Mouse (Mus musculus): Measurements from ENCODE around the gene Map1s. TPM values are rescaled to one million over a fixed set of nuclear protein-coding genes. Genes with fewer than 3 reads are reported as not detected.

Gene Map1s
- total RNA-seq (2012; rRNA removed): 53.4 and 60.8 TPM in 2 replicates

- Histone ChIP-seq H3K27ac (ENCODE audit: insufficient read depth, low read depth, low read length, poor library complexity, severe bottlenecking) (peak within 1 kb of the TSS; percentile 88), H3K4me1 (ENCODE audit: control insufficient read depth in 2 of 2, insufficient read depth in 2 of 2, low read length in 2 of 2, poor library complexity in 1 of 2) (peaks cover 0 to 6% of the 10 kb centered on the region in 2 experiments; a peak in 1 of 4 replicates), H3K9me3 (ENCODE audit: control insufficient read depth, insufficient read depth, low read depth, low read length) (no peaks in the 10 kb centered on the region), H3K9ac (ENCODE audit: insufficient read depth, low read depth, low read length, poor library complexity, severe bottlenecking) (peak within 1 kb of the TSS; percentile 96), H3K4me3 (ENCODE audit: insufficient read depth in 1 of 2, low read depth in 1 of 2, low read length in 2 of 2, poor library complexity in 1 of 2, severe bottlenecking in 1 of 2) (peak within 1 kb of the TSS; percentile 96 to 99), H3K36me3 (ENCODE audit: control insufficient read depth, insufficient read depth, low read length, poor library complexity, severe bottlenecking) (no peaks in the 10 kb centered on the region; the same call in 1 of the 2 replicates)
- no peak for TF ChIP-seq CHD2 (IDR thresholded peaks at IDR 0.05; ENCODE audit: low read depth, low read length)
- no peak for TF ChIP-seq ZC3H11A (IDR thresholded peaks at IDR 0.05; ENCODE audit: borderline replicate concordance, low read depth, low read length)
- TF ChIP-seq HCFC1 (IDR thresholded peaks at IDR 0.05; ENCODE audit: borderline replicate concordance, insufficient read depth, low read length): 0 out of 2 replicates have a peak, but pooled peaks have one; percentile 21
- DNase-seq (ENCODE audit: low read depth, low spot score): peak; percentile 82
- in situ Hi-C loops (cut with MboI; ENCODE audit: low sequenced_read_pairs in 2 of 2, unreplicated experiment in 2 of 2): no loop called here
Measured at GRCm38 (mm10) chr8:70905831-70906736, at the start of gene Map1s. Map1s (plus strand) TSS chr8:70905932.

DNA sequence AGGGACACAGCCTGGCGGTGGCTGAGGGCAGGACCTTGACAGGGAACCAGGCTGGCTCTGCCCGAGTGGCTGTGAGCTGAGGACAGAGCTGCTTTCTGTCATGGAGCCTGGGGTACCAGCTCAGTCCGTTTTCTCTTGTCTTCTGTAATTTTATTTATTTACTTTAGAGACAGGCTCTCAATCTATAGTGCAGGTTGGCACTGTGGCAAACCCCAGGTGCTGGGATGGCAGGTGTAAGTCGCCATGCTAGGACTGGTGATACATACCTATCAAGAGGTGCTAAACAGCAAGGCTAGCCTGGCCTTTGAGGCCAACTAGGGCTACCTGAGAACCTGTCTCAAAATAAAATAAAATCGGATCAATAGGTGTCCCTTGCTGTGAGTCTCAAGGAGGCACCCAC is 49.7 kb upstream of the Map1s start:
- DNase-seq (ENCODE audit: low read depth, low spot score): no peak
- H3K9ac ChIP-seq (ENCODE audit: insufficient read depth, low read depth, low read length, poor library complexity, severe bottlenecking): no peak overlapping the region
- H3K4me3 ChIP-seq (ENCODE audit: insufficient read depth in 1 of 2, low read depth in 1 of 2, low read length in 2 of 2, poor library complexity in 1 of 2, severe bottlenecking in 1 of 2): no peak overlapping the region
- H3K27ac ChIP-seq (ENCODE audit: insufficient read depth, low read depth, low read length, poor library complexity, severe bottlenecking): no peak overlapping the region
- no peaks in the 10 kb centered on the region for H3K9me3 ChIP-seq (ENCODE audit: control insufficient read depth, insufficient read depth, low read depth, low read length)
- H3K36me3 ChIP-seq (ENCODE audit: control insufficient read depth, insufficient read depth, low read length, poor library complexity, severe bottlenecking): no peaks in the 10 kb centered on the region
- in situ Hi-C loops (cut with MboI; ENCODE audit: low sequenced_read_pairs in 2 of 2, unreplicated experiment in 2 of 2): no loop called here
- TF ChIP-seq CHD2 (IDR thresholded peaks at IDR 0.05; ENCODE audit: low read depth, low read length): no peak
- TF ChIP-seq MAFK (IDR thresholded peaks at IDR 0.05; ENCODE audit: insufficient read depth, low read depth, low read length): no peak
- TF ChIP-seq ZNF384 (IDR thresholded peaks at IDR 0.05; ENCODE audit: low read depth, low read length): no peak
- no peak for TF ChIP-seq ZC3H11A (IDR thresholded peaks at IDR 0.05; ENCODE audit: borderline replicate concordance, low read depth, low read length)
- TF ChIP-seq HCFC1 (IDR thresholded peaks at IDR 0.05; ENCODE audit: borderline replicate concordance, insufficient read depth, low read length): no peak
- peaks cover 0 to 16% of the 10 kb centered on the region in 2 experiments; a peak in 2 of 4 replicates for H3K4me1 ChIP-seq (ENCODE audit: control insufficient read depth in 2 of 2, insufficient read depth in 2 of 2, low read length in 2 of 2, poor library complexity in 1 of 2)

- DNase-seq (ENCODE audit: low read depth, low spot score): no peak
- TF ChIP-seq CHD2 (IDR thresholded peaks at IDR 0.05; ENCODE audit: low read depth, low read length) (no peak), HCFC1 (IDR thresholded peaks at IDR 0.05; ENCODE audit: borderline replicate concordance, insufficient read depth, low read length) (no peak), ZC3H11A (IDR thresholded peaks at IDR 0.05; ENCODE audit: borderline replicate concordance, low read depth, low read length) (no peak), ZNF384 (IDR thresholded peaks at IDR 0.05; ENCODE audit: low read depth, low read length) (no peak), MAFK (IDR thresholded peaks at IDR 0.05; ENCODE audit: insufficient read depth, low read depth, low read length) (no peak)
- H3K9me3 ChIP-seq (ENCODE audit: control insufficient read depth, insufficient read depth, low read depth, low read length): no peaks in the 10 kb centered on the region
- H3K9ac ChIP-seq (ENCODE audit: insufficient read depth, low read depth, low read length, poor library complexity, severe bottlenecking): peak overlapping the region; percentile 46
- H3K4me1 ChIP-seq (ENCODE audit: control insufficient read depth in 2 of 2, insufficient read depth in 2 of 2, low read length in 2 of 2, poor library complexity in 1 of 2): peaks cover under 1 to 19% of the 10 kb centered on the region in 2 experiments; a peak in 3 of 4 replicates
- in situ Hi-C loops (cut with MboI; ENCODE audit: low sequenced_read_pairs in 2 of 2, unreplicated experiment in 2 of 2): no loop called here
- no peak overlapping the region for H3K27ac ChIP-seq (ENCODE audit: insufficient read depth, low read depth, low read length, poor library complexity, severe bottlenecking)
- H3K4me3 ChIP-seq (ENCODE audit: insufficient read depth in 1 of 2, low read depth in 1 of 2, low read length in 2 of 2, poor library complexity in 1 of 2, severe bottlenecking in 1 of 2): peak overlapping the region; percentile 63
- no peaks in the 10 kb centered on the region for H3K36me3 ChIP-seq (ENCODE audit: control insufficient read depth, insufficient read depth, low read length, poor library complexity, severe bottlenecking)
Measured at GRCm38 (mm10) chr8:70856541-70857197, 49.1 kb upstream of the Map1s start.

GRCm38 (mm10) chr8:70857516-70857915 is 48.2 kb upstream of the Map1s start:
- H3K36me3 ChIP-seq (ENCODE audit: control insufficient read depth, insufficient read depth, low read length, poor library complexity, severe bottlenecking): no peaks in the 10 kb centered on the region
- H3K9me3 ChIP-seq (ENCODE audit: control insufficient read depth, insufficient read depth, low read depth, low read length): no peaks in the 10 kb centered on the region
- DNase-seq (ENCODE audit: low read depth, low spot score): no peak
- in situ Hi-C loops (cut with MboI; ENCODE audit: low sequenced_read_pairs in 2 of 2, unreplicated experiment in 2 of 2): no loop called here
- H3K4me1 ChIP-seq (ENCODE audit: control insufficient read depth in 2 of 2, insufficient read depth in 2 of 2, low read length in 2 of 2, poor library complexity in 1 of 2): peaks cover 2 to 25% of the 10 kb centered on the region in 2 experiments; a peak in 3 of 4 replicates
- H3K27ac ChIP-seq (ENCODE audit: insufficient read depth, low read depth, low read length, poor library complexity, severe bottlenecking): no peak overlapping the region
- H3K4me3 ChIP-seq (ENCODE audit: insufficient read depth in 1 of 2, low read depth in 1 of 2, low read length in 2 of 2, poor library complexity in 1 of 2, severe bottlenecking in 1 of 2): no peak overlapping the region
- no peak overlapping the region for H3K9ac ChIP-seq (ENCODE audit: insufficient read depth, low read depth, low read length, poor library complexity, severe bottlenecking)
- TF ChIP-seq HCFC1 (IDR thresholded peaks at IDR 0.05; ENCODE audit: borderline replicate concordance, insufficient read depth, low read length) (no peak), MAFK (IDR thresholded peaks at IDR 0.05; ENCODE audit: insufficient read depth, low read depth, low read length) (no peak), ZC3H11A (IDR thresholded peaks at IDR 0.05; ENCODE audit: borderline replicate concordance, low read depth, low read length) (no peak), CHD2 (IDR thresholded peaks at IDR 0.05; ENCODE audit: low read depth, low read length) (no peak), ZNF384 (IDR thresholded peaks at IDR 0.05; ENCODE audit: low read depth, low read length) (no peak)

Measured in ES-E14 (cell line).